Mouse (Mus musculus) neural tube, embryonic 10.5 days (tissue): ENCODE data around the gene Pkd1.

Source experiments
- DNase-seq: peaks from one replicate; pipeline ENCODE4 v3.0.0-alpha.2; 2017; ENCODE audit warnings: low spot score; ENCODE audit errors: extremely low spot score

Pkd1 gene

DNA sequence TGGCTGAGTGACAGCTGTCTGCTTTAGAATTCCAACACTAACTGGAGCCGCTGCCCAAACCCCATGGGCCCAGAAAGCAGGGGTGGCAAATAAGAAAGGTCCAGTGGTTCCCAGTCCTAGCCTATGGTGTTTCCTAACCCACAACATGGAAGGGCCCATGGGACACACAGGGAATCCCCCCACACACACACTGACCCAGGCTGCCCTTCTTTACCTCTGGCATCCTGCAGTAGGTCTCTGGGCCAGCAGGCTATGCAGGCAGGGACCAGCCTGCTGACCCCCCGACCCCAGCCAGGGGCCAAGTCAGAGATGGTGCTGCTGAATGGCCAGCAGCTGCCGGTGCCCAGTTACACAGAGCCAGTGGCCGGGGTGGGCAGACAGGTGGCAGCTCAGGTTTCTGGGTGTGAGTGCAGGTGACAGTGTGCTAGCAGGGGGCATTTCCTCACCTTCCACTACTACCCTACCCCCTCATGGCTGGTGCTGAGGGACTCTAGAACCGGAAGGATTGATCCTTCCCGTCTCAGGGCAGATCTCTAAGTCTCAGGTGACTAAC is 93.2 kb downstream of the Pkd1 start:
- no peak for DNase-seq

DNA sequence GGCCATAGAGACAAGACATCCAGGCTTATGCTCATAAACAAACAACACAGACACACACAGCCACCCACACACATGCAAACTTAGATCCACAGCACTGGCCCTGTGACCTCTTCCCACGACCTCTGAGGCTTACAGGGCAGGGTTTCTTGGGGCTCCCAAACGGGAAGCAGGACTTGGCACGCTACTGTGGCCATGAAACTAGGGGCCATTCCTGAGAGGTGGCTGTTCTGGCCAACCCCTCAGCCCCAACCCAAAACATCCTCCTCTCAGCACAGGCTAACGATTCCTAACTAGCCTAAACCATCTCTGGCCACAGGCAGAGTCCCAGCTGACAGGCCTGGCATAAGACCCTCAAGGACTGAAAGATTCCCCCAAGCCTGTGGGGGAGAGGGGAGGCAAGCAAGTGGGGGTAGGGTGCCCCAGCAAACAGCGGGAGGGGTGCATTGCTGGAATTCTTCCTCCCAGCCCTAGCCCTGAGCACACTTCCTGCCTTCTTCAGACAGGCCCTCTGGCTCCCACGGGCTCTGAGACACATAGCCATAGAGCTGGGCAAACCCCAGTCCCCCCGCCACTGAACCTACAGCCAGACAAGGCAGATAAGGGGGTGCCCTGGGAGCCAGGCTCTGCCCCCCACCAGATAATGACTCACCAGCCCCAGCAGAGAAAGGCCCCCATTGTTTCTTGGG is 94.5 kb downstream of the Pkd1 start:
- DNase-seq, result no peak

DNA sequence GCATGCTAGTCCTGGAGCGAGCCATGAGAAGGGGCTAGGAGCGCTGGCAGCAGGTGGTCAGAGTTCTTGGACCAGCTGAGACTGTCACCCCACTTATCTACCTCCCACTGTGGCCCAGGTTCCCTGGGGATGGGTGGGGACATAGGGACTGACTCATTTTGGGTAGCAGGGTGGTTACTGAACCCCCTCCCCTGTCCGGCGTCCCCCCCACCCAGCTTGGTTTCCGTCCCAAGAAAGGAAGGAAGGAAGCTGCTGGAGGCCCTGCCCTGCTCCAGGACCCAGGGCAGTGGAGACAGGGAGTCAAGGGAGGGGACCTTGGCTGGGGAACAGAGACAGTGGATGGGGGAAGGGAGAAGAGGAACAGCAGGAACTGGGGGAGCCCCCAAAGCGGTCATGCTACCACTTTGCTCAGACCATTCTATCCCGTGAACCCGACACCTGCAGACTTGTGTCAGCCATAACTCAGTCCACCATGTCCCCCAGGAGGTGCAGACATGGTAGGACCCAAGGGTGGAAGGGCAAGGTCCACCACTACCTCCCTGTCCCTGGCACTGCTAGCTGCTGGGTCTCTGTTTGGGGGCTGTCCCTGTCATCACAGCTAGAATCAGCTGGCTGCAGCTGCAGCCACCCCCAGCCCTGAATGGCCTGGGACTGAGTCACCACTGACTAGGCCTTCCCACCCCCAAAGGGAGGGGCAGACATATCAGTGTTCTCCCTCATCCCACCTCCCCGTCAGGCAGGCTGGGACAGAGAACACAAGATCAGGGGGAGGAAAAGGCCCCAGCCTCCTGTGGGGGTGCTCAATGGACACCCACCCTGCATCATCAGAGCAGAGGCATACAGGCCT is 95.5 kb downstream of the Pkd1 start:
- DNase-seq, result no peak

DNA sequence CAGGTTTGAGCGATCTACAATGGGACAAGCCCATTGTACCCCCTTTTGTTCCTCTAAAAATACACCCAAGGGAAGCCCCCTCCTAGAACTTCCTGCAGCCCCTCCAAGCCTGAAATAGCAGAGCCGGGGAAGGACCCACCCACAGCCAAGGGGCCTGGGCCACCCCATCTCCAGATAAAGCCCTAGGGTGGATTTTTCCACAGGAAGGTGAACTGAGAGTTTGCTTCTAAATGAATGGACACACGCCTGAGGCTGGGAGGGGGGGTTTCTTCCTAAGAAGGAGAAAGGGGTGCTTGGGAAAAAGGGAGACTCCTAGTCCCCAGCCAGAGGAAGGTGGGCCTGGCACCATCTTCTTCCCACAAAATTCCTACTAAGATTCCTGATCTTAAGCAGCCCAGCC is 96.3 kb downstream of the Pkd1 start:
- no peak for DNase-seq
